Mouse (Mus musculus): ENCODE data around the gene Unc5c.

- TF ChIP-seq POLR2A (IDR thresholded peaks at IDR 0.05; ENCODE audit: low read depth, low read length) (no peak), CTCF (IDR thresholded peaks at IDR 0.05; ENCODE audit: extremely low read depth, insufficient read length, insufficient replicate concordance, low read depth, low read length) (no peak)
These were observed 354.4 kb downstream of the Unc5c start for GRCm38 (mm10) chr3:141819331-141819941.

Data from small intestine, adult 2 months (tissue).